Mouse (Mus musculus): Measurements from ENCODE around the gene A930004D18Rik.

DNA sequence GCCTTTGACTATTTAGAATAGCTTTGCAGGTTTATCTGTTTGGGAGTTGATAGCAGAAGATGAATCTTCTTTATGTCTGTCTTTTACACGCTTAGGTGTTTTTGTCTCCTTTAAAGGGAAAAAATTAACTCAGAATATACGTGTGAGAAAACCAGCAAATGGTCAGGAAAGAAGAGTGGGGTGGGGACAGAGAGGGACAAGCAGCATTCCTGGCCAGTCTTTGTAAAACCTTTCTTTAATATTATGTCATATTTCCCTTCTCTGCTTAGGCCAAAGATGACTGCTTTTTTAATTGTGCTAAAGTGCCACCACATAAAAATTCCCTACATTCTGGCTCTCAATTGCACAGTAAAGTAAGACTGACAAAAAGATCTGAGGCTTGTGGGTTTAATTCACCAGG lies 21.5 kb upstream of the A930004D18Rik start:
- TF ChIP-seq GATA1 (IDR thresholded peaks at IDR 0.05; ENCODE audit: low read length) (no peak), TAL1 (IDR thresholded peaks at IDR 0.05; ENCODE audit: low read length) (no peak)

All from erythroblast, embryonic 14.5 days (primary cell).